Mouse (Mus musculus): ENCODE measurements at regions not wholly inside any gene's neighbourhood (a gene's known extent, or its start where the extent isn't known, plus 50 kb on each side); places are given as distances from the start of the nearest gene placed in this dataset.
A peak's percentile ranks its signal among the peaks of the same experiment; 100 is the strongest.

GRCm38 (mm10) chr17:45828284-45828824 lies 94.7 kb upstream of the 1600014C23Rik start:
- no peak for ATAC-seq (ENCODE audit: low FRiP score)
- H3K9ac ChIP-seq, result no peak overlapping the region
- WGBS, result 86% methylated on average over 9 of the region's 9 CpGs
- no peaks in the 10 kb centered on the region for H3K36me3 ChIP-seq
- H3K4me3 ChIP-seq, result no peak overlapping the region
- peaks cover 9% of the 10 kb centered on the region for H3K4me1 ChIP-seq (replicated peaks)
- H3K9me3 ChIP-seq, result peaks cover 15% of the 10 kb centered on the region; the same call in 1 of the 2 replicates
- H3K4me2 ChIP-seq, result no peak overlapping the region
- H3K27me3 ChIP-seq, result no peaks in the 10 kb centered on the region
- H3K27ac ChIP-seq, result no peak overlapping the region

- no peak overlapping the region for H3K4me2 ChIP-seq
- peaks cover under 1% of the 10 kb centered on the region; the same call in 1 of the 2 replicates for H3K9me3 ChIP-seq
- H3K36me3 ChIP-seq, result no peaks in the 10 kb centered on the region
- no peak overlapping the region for H3K9ac ChIP-seq
- no peak overlapping the region for H3K4me3 ChIP-seq
- H3K27me3 ChIP-seq, result no peaks in the 10 kb centered on the region
- H3K4me1 ChIP-seq (replicated peaks), result peaks cover 9% of the 10 kb centered on the region
- ATAC-seq (ENCODE audit: low FRiP score), result no peak
- H3K27ac ChIP-seq, result no peak overlapping the region
- WGBS, result 63% methylated on average over 8 of the region's 8 CpGs
These were observed 91.3 kb upstream of the 1600014C23Rik start for GRCm38 (mm10) chr17:45824977-45825376.

- Histone ChIP-seq H3K4me3 (no peak overlapping the region), H3K9me3 (no peaks in the 10 kb centered on the region), H3K4me1 (replicated peaks) (peaks cover 9% of the 10 kb centered on the region), H3K36me3 (no peaks in the 10 kb centered on the region), H3K27ac (no peak overlapping the region), H3K4me2 (no peak overlapping the region), H3K27me3 (no peaks in the 10 kb centered on the region; the same call in 1 of the 2 replicates), H3K9ac (no peak overlapping the region)
- no peak for ATAC-seq (ENCODE audit: low FRiP score)
- WGBS, result 89% methylated on average over 5 of the region's 5 CpGs
These were observed 89.9 kb upstream of the 1600014C23Rik start for GRCm38 (mm10) chr17:45823501-45823900.

- Histone ChIP-seq H3K36me3 (no peaks in the 10 kb centered on the region), H3K4me2 (no peak overlapping the region), H3K27ac (no peak overlapping the region), H3K4me1 (replicated peaks) (peaks cover 9% of the 10 kb centered on the region), H3K4me3 (no peak overlapping the region), H3K9me3 (no peaks in the 10 kb centered on the region), H3K27me3 (no peaks in the 10 kb centered on the region; the same call in 1 of the 2 replicates), H3K9ac (no peak overlapping the region)
- WGBS, result 91% methylated on average over 17 of the region's 17 CpGs
- no peak for ATAC-seq (ENCODE audit: low FRiP score)
These were observed 88.8 kb upstream of the 1600014C23Rik start for GRCm38 (mm10) chr17:45822427-45822826.

- Histone ChIP-seq H3K27me3 (no peaks in the 10 kb centered on the region; the same call in 1 of the 2 replicates), H3K4me2 (no peak overlapping the region), H3K27ac (no peak overlapping the region), H3K4me3 (no peak overlapping the region), H3K9ac (no peak overlapping the region), H3K9me3 (no peaks in the 10 kb centered on the region), H3K36me3 (no peaks in the 10 kb centered on the region), H3K4me1 (replicated peaks) (peaks cover 9% of the 10 kb centered on the region)
- no peak for ATAC-seq (ENCODE audit: low FRiP score)
- WGBS, result 94% methylated on average over 7 of the region's 7 CpGs
These were observed 87.7 kb upstream of the 1600014C23Rik start for GRCm38 (mm10) chr17:45821356-45821755.

- H3K4me1 ChIP-seq (replicated peaks), result no peaks in the 10 kb centered on the region
- no peaks in the 10 kb centered on the region for H3K9me3 ChIP-seq
- peaks cover 5% of the 10 kb centered on the region; the same call in 1 of the 2 replicates for H3K27me3 ChIP-seq
- no peak for ATAC-seq (ENCODE audit: low FRiP score)
- no peak overlapping the region for H3K9ac ChIP-seq
- no peak overlapping the region for H3K4me3 ChIP-seq
- 93% methylated on average over 8 of the region's 8 CpGs for WGBS
- H3K36me3 ChIP-seq, result no peaks in the 10 kb centered on the region
- no peak overlapping the region for H3K4me2 ChIP-seq
- H3K27ac ChIP-seq, result no peak overlapping the region
These were observed 85.5 kb upstream of the 1600014C23Rik start for GRCm38 (mm10) chr17:45819143-45819542.

GRCm38 (mm10) chr17:45816566-45816965 lies 82.9 kb upstream of the 1600014C23Rik start:
- WGBS, result 85% methylated on average over 3 of the region's 3 CpGs
- ATAC-seq (ENCODE audit: low FRiP score), result no peak

GRCm38 (mm10) chr17:45815833-45816232 lies 82.2 kb upstream of the 1600014C23Rik start:
- H3K9ac ChIP-seq, result no peak overlapping the region
- H3K27ac ChIP-seq, result no peak overlapping the region
- H3K4me1 ChIP-seq (replicated peaks), result peaks cover 7% of the 10 kb centered on the region; the same call in 1 of the 2 replicates
- 40% methylated on average over 2 of the region's 2 CpGs for WGBS
- no peak overlapping the region for H3K4me3 ChIP-seq
- no peak overlapping the region for H3K4me2 ChIP-seq
- no peaks in the 10 kb centered on the region for H3K36me3 ChIP-seq
- peaks cover 5% of the 10 kb centered on the region; the same call in 1 of the 2 replicates for H3K27me3 ChIP-seq
- no peak for ATAC-seq (ENCODE audit: low FRiP score)
- H3K9me3 ChIP-seq, result no peaks in the 10 kb centered on the region

More at GRCm38 (mm10) chr17:45816566-45816965, 82.9 kb upstream of the 1600014C23Rik start:
- Histone ChIP-seq H3K27me3 (peaks cover 5% of the 10 kb centered on the region; the same call in 1 of the 2 replicates), H3K27ac (no peak overlapping the region), H3K9ac (no peak overlapping the region), H3K4me1 (replicated peaks) (peaks cover 7% of the 10 kb centered on the region; the same call in 1 of the 2 replicates), H3K4me2 (no peak overlapping the region), H3K9me3 (no peaks in the 10 kb centered on the region), H3K4me3 (no peak overlapping the region), H3K36me3 (no peaks in the 10 kb centered on the region)

GRCm38 (mm10) chr17:45815341-45815740 lies 81.7 kb upstream of the 1600014C23Rik start:
- peaks cover 7% of the 10 kb centered on the region; the same call in 1 of the 2 replicates for H3K4me1 ChIP-seq (replicated peaks)
- 53% methylated on average over 7 of the region's 7 CpGs for WGBS

GRCm38 (mm10) chr17:45814586-45814985 lies 80.9 kb upstream of the 1600014C23Rik start:
- no peak overlapping the region for H3K27ac ChIP-seq
- no peak overlapping the region for H3K4me3 ChIP-seq
- no peak overlapping the region for H3K4me2 ChIP-seq
- WGBS, result 34% methylated on average over 11 of the region's 11 CpGs
- peaks cover 7% of the 10 kb centered on the region; the same call in 1 of the 2 replicates for H3K4me1 ChIP-seq (replicated peaks)
- ATAC-seq (ENCODE audit: low FRiP score), result no peak
- H3K27me3 ChIP-seq, result peaks cover 5% of the 10 kb centered on the region; the same call in 1 of the 2 replicates
- H3K9me3 ChIP-seq, result no peaks in the 10 kb centered on the region
- H3K36me3 ChIP-seq, result no peaks in the 10 kb centered on the region
- no peak overlapping the region for H3K9ac ChIP-seq

More at GRCm38 (mm10) chr17:45815341-45815740, 81.7 kb upstream of the 1600014C23Rik start:
- no peak for ATAC-seq (ENCODE audit: low FRiP score)
- Histone ChIP-seq H3K9me3 (no peaks in the 10 kb centered on the region), H3K36me3 (no peaks in the 10 kb centered on the region), H3K27ac (no peak overlapping the region), H3K27me3 (peaks cover 5% of the 10 kb centered on the region; the same call in 1 of the 2 replicates), H3K9ac (no peak overlapping the region), H3K4me2 (no peak overlapping the region), H3K4me3 (no peak overlapping the region)

GRCm38 (mm10) chr17:45813956-45814355 lies 80.3 kb upstream of the 1600014C23Rik start:
- no peak overlapping the region for H3K4me2 ChIP-seq
- H3K4me3 ChIP-seq, result no peak overlapping the region
- no peak for ATAC-seq (ENCODE audit: low FRiP score)
- no peaks in the 10 kb centered on the region for H3K36me3 ChIP-seq
- H3K9ac ChIP-seq, result no peak overlapping the region
- no peak overlapping the region for H3K27ac ChIP-seq
- H3K27me3 ChIP-seq, result peaks cover 5% of the 10 kb centered on the region; the same call in 1 of the 2 replicates
- H3K4me1 ChIP-seq (replicated peaks), result peaks cover 7% of the 10 kb centered on the region; the same call in 1 of the 2 replicates
- H3K9me3 ChIP-seq, result no peaks in the 10 kb centered on the region
- 71% methylated on average over 5 of the region's 5 CpGs for WGBS

- no peak for ATAC-seq (ENCODE audit: low FRiP score)
These were observed 78.8 kb upstream of the 1600014C23Rik start for GRCm38 (mm10) chr17:45812289-45812955.

More at GRCm38 (mm10) chr17:45812289-45812955, 78.8 kb upstream of the 1600014C23Rik start:
- no peaks in the 10 kb centered on the region for H3K36me3 ChIP-seq
- H3K9ac ChIP-seq, result 0 out of 2 replicates have a peak overlapping the region, but pooled peaks have one; percentile 13
- no peak overlapping the region for H3K27ac ChIP-seq
- WGBS, result 86% methylated on average over 9 of the region's 9 CpGs
- no peak overlapping the region for H3K4me2 ChIP-seq
- H3K27me3 ChIP-seq, result peaks cover 5% of the 10 kb centered on the region; the same call in 1 of the 2 replicates
- no peaks in the 10 kb centered on the region for H3K9me3 ChIP-seq
- H3K4me3 ChIP-seq, result no peak overlapping the region
- H3K4me1 ChIP-seq (replicated peaks), result peaks cover 13% of the 10 kb centered on the region

Measured in hindbrain, embryonic 13.5 days (tissue).